Mouse (Mus musculus) limb, embryonic 13.5 days (tissue): ENCODE measurements around the gene Cd276. TPM values are rescaled to one million over a fixed set of nuclear protein-coding genes. Genes with fewer than 3 reads are reported as not detected.

Experiments used
- ATAC-seq: fragments of 200-750 bp; cut with Nextera tagmentation; 2 replicates; pipeline ENCODE4 v1.8.0; 2017; ENCODE audit warnings: low read depth, moderate number of reproducible peaks, moderate TSS enrichment; ENCODE audit not compliant: low FRiP score
- H3K27ac ChIP-seq: fragments of 300-500 bp; sonication (generic); 2 replicates; pipeline ENCODE4 v1.5.1; 2015; ENCODE audit warnings: inconsistent platforms, mild to moderate bottlenecking, moderate library complexity
- H3K27me3 ChIP-seq: fragments of 300-500 bp; sonication (generic); 2 replicates; pipeline ENCODE4 v1.6.1; 2015; ENCODE audit warnings: mild to moderate bottlenecking, inconsistent platforms
- H3K36me3 ChIP-seq: fragments of 300-500 bp; sonication (generic); 2 replicates; pipeline ENCODE4 v1.6.1; 2015; ENCODE audit warnings: inconsistent platforms, mild to moderate bottlenecking, moderate library complexity
- H3K4me1 ChIP-seq: fragments of 300-500 bp; sonication (generic); 2 replicates; pipeline ENCODE4 v1.6.1; 2015; ENCODE audit warnings: inconsistent platforms
- H3K4me2 ChIP-seq: fragments of 300-500 bp; sonication (generic); replicated peaks from 2 replicates; pipeline ENCODE4 v1.6.1; 2015; ENCODE audit warnings: inconsistent platforms, mild to moderate bottlenecking, moderate library complexity
- H3K4me3 ChIP-seq: fragments of 300-500 bp; sonication (generic); 2 replicates; pipeline ENCODE4 v1.5.1; 2015; ENCODE audit warnings: moderate library complexity, mild to moderate bottlenecking, inconsistent platforms
- H3K9ac ChIP-seq: fragments of 300-500 bp; sonication (generic); 2 replicates; pipeline ENCODE4 v1.6.1; 2015; ENCODE audit warnings: mild to moderate bottlenecking, inconsistent platforms
- H3K9me3 ChIP-seq: fragments of 300-500 bp; sonication (generic); 2 replicates; pipeline ENCODE4 v1.6.1; 2016; ENCODE audit warnings: inconsistent platforms
- WGBS: fragments of 180-500 bp; shearing (Covaris S2); methylation state at CpG from one replicate; pipeline ENCODE4 v1.1.7; 2015; 5-methylcytosine and 5-hydroxymethylcytosine counted together
- polyA plus RNA-seq: library from polyadenylated mRNA; unstranded; fragments of >200 nt; fragmentation: Nextera tagmentation; extraction: Ambion mirVana; gene quantifications from 2 replicates; pipeline ENCODE4 v1.2.1, GENCODE M21; 2015

Cd276 gene
- polyA plus RNA-seq, 1 experiment from 2014 or later = 71.4 TPM

DNA sequence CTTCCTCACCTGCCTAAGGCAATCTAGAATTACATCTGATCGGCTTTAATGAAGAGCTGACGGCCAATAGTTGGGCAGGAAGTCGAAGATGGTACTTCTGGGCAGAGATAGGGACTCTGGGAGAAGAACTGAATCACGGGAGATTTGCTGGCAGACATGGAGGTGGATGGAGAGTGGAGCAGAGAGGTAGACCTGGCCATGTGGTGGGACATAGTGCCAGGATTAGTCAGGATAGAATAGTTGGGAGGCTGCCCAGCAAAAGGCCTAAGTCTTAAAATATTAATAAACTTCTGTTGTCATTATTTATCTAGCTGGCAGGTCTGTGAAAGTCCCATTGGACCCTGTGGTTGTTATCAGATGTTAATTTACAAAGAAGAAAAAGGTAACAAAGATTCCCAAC is 30.1 kb downstream of the Cd276 start:
- Histone ChIP-seq H3K4me2 (no peak overlapping the region), H3K27me3 (no peaks in the 10 kb centered on the region), H3K27ac (no peak overlapping the region), H3K4me3 (no peak overlapping the region), H3K4me1 (peaks cover 26% of the 10 kb centered on the region), H3K9me3 (no peaks in the 10 kb centered on the region), H3K36me3 (peaks cover 62% of the 10 kb centered on the region), H3K9ac (no peak overlapping the region)
- 87% methylated on average over 4 of the region's 4 CpGs for WGBS
- ATAC-seq = no peak

DNA sequence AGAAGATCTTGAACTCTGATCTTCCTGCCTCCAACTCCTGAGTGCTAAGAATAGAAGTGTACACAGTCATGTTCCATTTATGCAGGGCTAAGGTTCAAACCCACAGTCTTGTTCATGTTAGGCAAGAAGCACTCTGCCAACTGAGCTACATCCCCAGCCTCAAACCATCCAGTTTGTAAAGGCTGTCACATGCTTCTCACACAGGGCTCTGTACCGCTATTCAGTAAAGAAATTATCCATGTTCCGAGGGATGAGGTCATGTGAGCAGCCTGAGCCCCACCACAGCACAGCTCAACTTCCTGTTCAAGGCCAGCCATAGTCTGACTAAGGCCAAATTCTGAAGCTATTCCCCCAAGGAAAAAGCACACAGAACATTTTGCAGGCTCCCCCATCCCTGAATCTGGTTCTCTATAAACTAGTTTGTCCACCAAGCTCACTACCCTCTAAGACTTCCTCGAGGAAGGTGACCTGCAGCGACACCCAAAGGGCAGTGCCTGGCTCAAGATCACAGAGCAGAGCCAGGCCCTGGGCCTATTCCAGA is 33.3 kb downstream of the Cd276 start:
- peaks cover 30% of the 10 kb centered on the region for H3K36me3 ChIP-seq
- ATAC-seq = no peak
- H3K4me1 ChIP-seq = peaks cover 46% of the 10 kb centered on the region

DNA sequence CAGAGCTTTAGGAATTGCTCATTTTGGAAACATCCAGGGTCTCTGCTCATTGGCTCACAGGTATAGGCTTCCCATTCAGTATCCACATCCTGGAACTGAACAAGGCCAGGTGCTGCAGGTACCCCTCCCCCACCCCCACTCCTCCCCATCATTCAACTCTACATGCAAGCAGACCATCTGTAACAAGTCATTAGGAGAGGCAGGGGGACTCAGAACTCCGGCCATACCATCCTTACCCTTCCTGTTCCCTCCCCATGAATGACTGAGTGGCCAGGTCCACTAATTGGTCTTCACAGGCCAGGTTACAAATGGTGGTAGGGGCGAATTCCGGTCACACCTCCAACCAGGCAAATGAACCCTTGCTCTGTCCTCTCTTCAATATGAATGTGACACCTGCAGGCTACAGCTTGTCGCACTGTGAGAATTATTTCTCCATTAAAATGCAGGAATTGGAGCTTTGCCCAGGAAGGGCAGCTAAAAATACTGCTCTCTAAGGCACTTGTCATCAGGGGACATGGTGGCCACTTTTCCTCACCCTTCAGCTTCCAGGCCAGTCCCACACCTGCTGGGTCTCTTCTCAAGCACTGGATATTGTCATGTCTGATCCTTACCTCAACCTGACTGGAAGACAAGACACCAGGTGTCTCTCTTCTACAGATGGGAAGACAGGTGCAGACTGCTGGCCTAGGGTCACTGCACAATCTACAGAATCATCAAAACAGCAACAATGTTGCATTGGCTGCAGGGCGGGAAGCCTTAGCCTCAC is 34.2 kb downstream of the Cd276 start:
- peaks cover 21% of the 10 kb centered on the region for H3K36me3 ChIP-seq
- WGBS = 49% methylated on average over 5 of the region's 5 CpGs
- no peak overlapping the region for H3K27ac ChIP-seq
- H3K9me3 ChIP-seq = no peaks in the 10 kb centered on the region
- H3K4me3 ChIP-seq = no peak overlapping the region
- no peak for ATAC-seq
- no peak overlapping the region for H3K9ac ChIP-seq
- peaks cover 46% of the 10 kb centered on the region for H3K4me1 ChIP-seq
- H3K4me2 ChIP-seq = no peak overlapping the region
- no peaks in the 10 kb centered on the region for H3K27me3 ChIP-seq

More for the DNA sequence above, 33.3 kb downstream of the Cd276 start:
- H3K27me3 ChIP-seq = no peaks in the 10 kb centered on the region
- no peaks in the 10 kb centered on the region for H3K9me3 ChIP-seq
- no peak overlapping the region for H3K9ac ChIP-seq
- H3K4me3 ChIP-seq = no peak overlapping the region
- WGBS = 58% methylated on average over 4 of the region's 4 CpGs
- no peak overlapping the region for H3K4me2 ChIP-seq
- H3K27ac ChIP-seq = no peak overlapping the region

DNA sequence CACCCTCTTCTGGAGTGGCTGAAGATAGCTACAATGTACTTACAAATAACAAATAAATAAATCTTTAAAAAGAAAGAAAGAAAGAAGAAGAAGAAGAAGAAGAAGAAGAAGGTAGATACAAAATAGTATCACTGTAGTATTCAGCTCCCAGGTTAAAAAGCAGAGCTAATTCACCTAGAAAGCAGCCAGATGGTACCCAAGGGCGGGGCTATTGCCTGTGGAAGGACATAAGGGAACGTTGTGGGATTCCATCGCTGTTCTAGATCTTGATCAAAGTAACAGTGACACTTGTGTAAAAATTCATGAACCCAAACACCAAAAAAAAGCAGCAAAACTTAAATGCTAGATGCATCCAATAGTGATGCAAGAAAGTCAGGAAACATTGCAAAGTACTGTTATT is 35.3 kb downstream of the Cd276 start:
- ATAC-seq = no peak
- WGBS = 77% methylated on average over 3 of the region's 3 CpGs
- Histone ChIP-seq H3K4me2 (no peak overlapping the region), H3K9me3 (no peaks in the 10 kb centered on the region), H3K4me1 (peaks cover 46% of the 10 kb centered on the region), H3K9ac (no peak overlapping the region), H3K27ac (no peak overlapping the region), H3K36me3 (peaks cover 10% of the 10 kb centered on the region), H3K4me3 (no peak overlapping the region), H3K27me3 (no peaks in the 10 kb centered on the region)

DNA sequence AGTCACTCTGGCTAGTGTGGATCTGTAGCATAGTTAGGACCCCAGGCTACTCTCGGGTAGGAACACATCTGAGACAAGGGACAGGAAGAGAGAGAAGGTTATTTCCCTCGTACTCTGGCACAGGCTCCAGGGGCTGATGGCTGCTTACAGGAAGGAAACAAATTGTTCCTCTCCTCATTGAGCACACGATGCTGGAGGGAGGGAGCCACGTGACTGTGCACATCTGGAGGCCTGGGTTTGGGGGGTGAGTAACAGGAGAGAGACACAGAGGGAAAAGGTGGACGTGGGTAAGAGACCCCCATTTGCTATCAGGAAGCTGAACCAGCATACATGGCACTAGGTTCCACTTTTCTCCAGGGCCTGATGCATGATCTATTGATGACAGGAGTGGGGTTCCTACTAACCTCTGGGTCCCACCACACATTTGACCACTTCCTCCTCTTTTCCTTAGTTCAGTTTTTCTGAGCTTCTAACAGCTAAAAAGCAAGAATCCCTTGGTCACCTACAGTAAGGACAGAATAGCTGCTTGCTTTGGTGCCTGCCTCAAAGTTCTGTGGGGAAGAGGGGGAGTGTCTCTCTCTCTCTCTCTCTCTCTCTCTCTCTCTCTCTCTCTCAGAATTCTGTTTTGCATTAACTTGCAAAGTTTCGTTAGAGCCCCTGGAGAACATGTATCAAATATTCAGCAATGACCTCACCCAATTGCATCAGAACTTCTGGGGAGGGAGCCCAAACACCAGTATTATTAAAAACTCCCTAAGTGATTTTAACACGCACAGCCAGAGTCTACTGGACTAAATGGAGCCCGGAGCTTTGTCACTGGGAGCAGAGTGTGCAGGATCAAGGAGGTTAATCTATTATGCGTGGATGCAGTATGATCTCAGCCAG is 37.1 kb downstream of the Cd276 start:
- no peaks in the 10 kb centered on the region for H3K9me3 ChIP-seq
- H3K4me3 ChIP-seq = no peak overlapping the region
- no peak overlapping the region for H3K9ac ChIP-seq
- peak; percentile 72 for ATAC-seq
- peak overlapping the region; percentile 80 for H3K27ac ChIP-seq
- H3K36me3 ChIP-seq = no peaks in the 10 kb centered on the region
- H3K4me1 ChIP-seq = peaks cover 63% of the 10 kb centered on the region
- 18% methylated on average over 9 of the region's 9 CpGs for WGBS
- H3K27me3 ChIP-seq = no peaks in the 10 kb centered on the region
- 0 out of 2 replicates have a peak overlapping the region, but pooled peaks have one; percentile 11 for H3K4me2 ChIP-seq

DNA sequence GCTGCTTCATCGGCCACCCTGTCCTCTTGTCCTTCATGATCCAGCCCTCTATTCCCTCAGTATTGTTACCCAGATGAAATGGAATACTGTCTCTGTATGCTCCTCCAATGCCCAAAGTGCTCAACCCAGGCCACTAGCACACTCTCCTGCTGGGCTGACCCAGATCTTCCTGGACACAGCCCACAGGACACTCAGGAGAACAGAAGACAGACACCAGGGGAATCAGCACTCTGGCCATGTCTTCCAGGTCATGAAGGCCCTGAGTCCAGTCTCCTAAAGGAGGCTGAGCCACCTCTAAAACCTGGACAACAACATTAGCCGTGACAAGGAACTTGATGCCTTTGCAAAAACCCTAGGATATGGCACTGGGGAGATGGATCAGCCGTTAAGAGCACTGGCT is 38.8 kb downstream of the Cd276 start:
- Histone ChIP-seq H3K4me2 (no peak overlapping the region), H3K36me3 (no peaks in the 10 kb centered on the region), H3K9me3 (no peaks in the 10 kb centered on the region), H3K27me3 (no peaks in the 10 kb centered on the region), H3K4me1 (peaks cover 52% of the 10 kb centered on the region), H3K4me3 (no peak overlapping the region), H3K9ac (no peak overlapping the region), H3K27ac (no peak overlapping the region)
- 77% methylated on average over 3 of the region's 3 CpGs for WGBS
- ATAC-seq = no peak

DNA sequence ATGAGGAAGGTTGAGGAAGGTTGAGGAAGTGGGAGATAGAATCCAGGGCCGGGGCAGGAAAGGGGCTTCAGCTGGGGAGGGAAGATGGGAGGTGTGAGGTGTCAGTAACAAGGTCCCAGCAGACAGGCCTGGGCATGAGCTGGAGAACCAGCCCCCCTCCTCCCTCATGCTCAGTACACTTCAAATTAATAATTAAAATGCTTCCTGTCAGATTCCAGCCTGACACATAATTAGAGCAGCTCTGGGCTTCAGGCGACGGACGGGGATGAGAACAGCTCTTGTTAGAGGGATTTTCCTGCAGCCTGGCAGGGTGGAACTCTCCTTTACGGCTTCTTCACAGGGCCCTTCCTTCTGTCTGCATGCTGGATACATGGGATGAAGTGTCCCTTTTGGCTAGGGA is 41.5 kb downstream of the Cd276 start:
- no peak for ATAC-seq
- no peaks in the 10 kb centered on the region for H3K36me3 ChIP-seq
- H3K9ac ChIP-seq = no peak overlapping the region
- H3K4me1 ChIP-seq = peaks cover 31% of the 10 kb centered on the region
- no peak overlapping the region for H3K27ac ChIP-seq
- H3K4me3 ChIP-seq = no peak overlapping the region
- H3K4me2 ChIP-seq = no peak overlapping the region
- no peaks in the 10 kb centered on the region for H3K27me3 ChIP-seq
- no peaks in the 10 kb centered on the region for H3K9me3 ChIP-seq
- 39% methylated on average over 5 of the region's 5 CpGs for WGBS

DNA sequence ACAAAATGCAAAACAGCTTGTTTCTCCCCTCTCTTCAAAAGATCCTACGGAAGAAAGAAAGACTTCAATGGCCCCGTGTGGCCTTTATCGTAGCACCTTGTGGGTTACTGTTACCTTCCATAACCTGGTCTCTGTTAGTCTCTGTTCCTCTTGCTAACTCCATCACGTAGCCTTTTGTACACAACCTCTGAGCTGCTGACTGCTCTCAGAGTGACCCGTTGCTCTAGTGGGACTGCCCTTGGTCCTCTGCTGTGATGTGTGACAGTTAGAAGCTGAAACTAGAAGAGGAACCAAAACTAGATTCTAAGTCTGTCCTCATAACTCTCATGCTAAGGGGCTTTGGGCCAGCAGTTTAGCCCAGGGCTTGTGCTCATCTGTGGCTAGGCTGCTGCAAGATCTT is 44.8 kb downstream of the Cd276 start:
- Histone ChIP-seq H3K9ac (no peak overlapping the region), H3K4me3 (no peak overlapping the region), H3K9me3 (no peaks in the 10 kb centered on the region), H3K36me3 (no peaks in the 10 kb centered on the region), H3K27me3 (no peaks in the 10 kb centered on the region), H3K4me2 (no peak overlapping the region), H3K27ac (no peak overlapping the region), H3K4me1 (peaks cover 21% of the 10 kb centered on the region)
- ATAC-seq = no peak
- WGBS = 82% methylated on average over 5 of the region's 5 CpGs

DNA sequence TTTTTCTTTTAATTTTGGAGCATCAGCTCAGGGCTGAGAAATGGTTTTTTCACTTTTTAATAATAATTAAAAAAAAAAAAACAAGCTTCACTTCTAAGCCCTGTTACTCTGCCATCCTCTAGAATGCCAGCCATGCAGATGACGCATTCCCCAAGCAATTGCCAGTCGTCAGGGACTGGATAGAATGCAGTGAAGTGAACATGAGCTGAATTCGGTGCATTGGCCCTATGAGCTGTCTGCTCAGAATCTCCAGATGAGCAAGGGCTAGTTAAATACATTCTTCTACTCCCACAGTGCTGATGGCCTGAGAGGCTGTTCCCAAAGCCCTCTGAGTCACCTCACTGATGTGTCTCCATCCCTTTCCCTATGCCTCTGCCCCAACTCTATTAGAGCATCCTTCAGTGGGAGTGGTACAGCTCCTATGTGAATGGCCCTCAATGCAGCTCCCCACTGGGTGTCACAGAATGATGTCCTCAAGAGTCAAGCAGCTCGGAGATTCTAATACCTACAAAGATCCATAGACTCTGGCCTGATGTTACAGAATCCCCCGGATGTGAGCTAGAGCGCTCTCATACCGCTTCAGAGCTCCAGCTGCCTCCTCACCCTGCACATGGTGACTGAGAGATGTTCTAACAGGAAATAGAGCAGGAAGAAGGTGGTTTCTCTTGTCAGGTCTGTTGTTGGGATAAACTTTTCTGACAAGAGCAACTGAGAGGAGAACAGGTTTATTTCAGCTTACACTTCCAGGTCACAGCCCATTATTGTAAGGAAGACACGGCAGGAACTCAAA is 47.8 kb downstream of the Cd276 start:
- WGBS = 81% methylated on average over 8 of the region's 8 CpGs
- Histone ChIP-seq H3K9ac (no peak overlapping the region), H3K36me3 (no peaks in the 10 kb centered on the region), H3K27me3 (no peaks in the 10 kb centered on the region), H3K9me3 (no peaks in the 10 kb centered on the region), H3K4me1 (peaks cover 5% of the 10 kb centered on the region), H3K27ac (no peak overlapping the region), H3K4me2 (no peak overlapping the region), H3K4me3 (no peak overlapping the region)
- no peak for ATAC-seq

DNA sequence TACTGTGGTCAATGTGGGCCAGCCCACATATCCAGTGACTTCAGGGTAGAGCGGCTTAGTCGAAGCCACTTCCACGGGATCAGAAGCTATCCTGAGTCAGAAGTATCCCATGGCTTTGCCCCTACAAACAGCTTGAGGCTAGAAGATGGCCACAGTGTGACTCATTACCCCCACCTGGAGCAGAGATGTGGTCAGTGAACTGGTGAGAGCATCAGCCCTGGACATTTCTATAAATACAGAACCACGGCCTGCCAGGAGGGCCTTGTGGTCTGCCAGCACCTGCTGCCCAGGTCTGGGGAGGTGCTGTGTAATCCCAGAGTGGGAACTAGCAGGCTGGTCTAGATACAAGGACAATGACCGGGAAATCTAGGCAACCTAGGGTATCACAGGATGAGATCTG is 54.3 kb downstream of the Cd276 start:
- H3K27me3 ChIP-seq = no peaks in the 10 kb centered on the region
- H3K36me3 ChIP-seq = peaks cover 8% of the 10 kb centered on the region; the same call in 1 of the 2 replicates
- H3K4me3 ChIP-seq = no peak overlapping the region
- no peaks in the 10 kb centered on the region for H3K9me3 ChIP-seq
- no peak overlapping the region for H3K9ac ChIP-seq
- WGBS = 87% methylated on average over 5 of the region's 5 CpGs
- H3K4me2 ChIP-seq = no peak overlapping the region
- H3K4me1 ChIP-seq = peaks cover 12% of the 10 kb centered on the region
- no peak overlapping the region for H3K27ac ChIP-seq
- no peak for ATAC-seq

DNA sequence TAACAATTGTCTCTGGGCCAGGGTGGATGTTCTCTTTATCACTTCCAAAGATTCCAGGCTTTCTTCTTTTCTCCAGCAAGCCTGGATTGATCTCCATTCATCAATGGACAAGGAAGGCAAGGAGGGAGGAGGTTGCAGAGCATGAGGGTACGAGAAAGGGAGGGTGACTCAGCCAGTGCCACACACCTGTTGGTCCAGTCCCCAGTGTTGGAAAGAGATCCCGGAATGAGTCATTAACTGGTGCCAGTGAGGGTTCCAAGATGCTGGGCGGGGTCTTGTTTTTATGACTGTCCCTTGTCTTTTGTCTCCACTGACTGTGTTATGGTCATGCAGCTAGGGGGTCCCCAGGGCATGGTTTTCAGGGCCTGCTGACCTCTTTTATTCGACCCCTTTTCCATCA is 57.3 kb downstream of the Cd276 start:
- no peak overlapping the region for H3K9ac ChIP-seq
- ATAC-seq = no peak
- no peak overlapping the region for H3K4me2 ChIP-seq
- no peaks in the 10 kb centered on the region for H3K9me3 ChIP-seq
- H3K4me3 ChIP-seq = no peak overlapping the region
- H3K27ac ChIP-seq = no peak overlapping the region
- peaks cover 13% of the 10 kb centered on the region; the same call in 1 of the 2 replicates for H3K36me3 ChIP-seq
- H3K27me3 ChIP-seq = no peaks in the 10 kb centered on the region
- 0 out of 2 replicates have a peak, but pooled peaks cover 9% of the 10 kb centered on the region for H3K4me1 ChIP-seq
- 55% methylated on average over 4 of the region's 4 CpGs for WGBS
